Mouse (Mus musculus): Measurements from ENCODE around the gene Esrrg. TPM values are rescaled to one million over a fixed set of nuclear protein-coding genes. Genes with fewer than 3 reads are reported as not detected.

Esrrg gene
- total and polyA plus RNA-seq, 3 experiments: 0.05 TPM; not detected in 2

DNA sequence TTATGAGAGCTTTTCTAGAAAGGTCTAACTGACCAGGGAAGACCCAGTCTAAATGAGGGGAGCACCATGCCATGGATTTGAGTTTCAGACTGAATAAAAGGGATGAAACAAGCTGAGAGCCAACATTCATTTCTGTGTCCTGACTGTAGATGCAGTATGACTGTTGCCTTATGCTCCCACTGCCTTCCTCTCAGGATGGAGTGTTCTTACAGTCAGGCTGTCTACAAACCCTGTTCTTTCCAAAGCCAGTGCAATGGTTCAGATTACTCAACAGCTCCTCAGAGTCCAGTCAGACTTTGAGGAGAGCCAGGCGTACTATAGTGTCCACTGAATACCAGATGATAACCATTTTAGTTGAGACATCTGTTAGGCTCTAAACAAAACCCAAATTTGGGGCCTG, 116.8 kb downstream of the Esrrg start:
- no peak for DNase-seq (ENCODE audit: low spot score)
- Histone ChIP-seq H3K9me3 (replicated peaks) (peaks cover 36% of the 10 kb centered on the region), H3K4me3 (ENCODE audit: low read depth, low read length) (no peak overlapping the region), H3K27me3 (ENCODE audit: insufficient read depth, low read length) (no peaks in the 10 kb centered on the region), H3K36me3 (replicated peaks) (no peaks in the 10 kb centered on the region), H3K4me1 (ENCODE audit: insufficient read depth, low read depth, low read length) (no peaks in the 10 kb centered on the region)
- ATAC-seq (ENCODE audit: extremely low read depth, insufficient number of reproducible peaks, low FRiP score, poor library complexity, severe bottlenecking): no peak
- TF ChIP-seq GATA2 (IDR thresholded peaks at IDR 0.05; ENCODE audit: borderline replicate concordance, low read depth, low read length): no peak

DNA sequence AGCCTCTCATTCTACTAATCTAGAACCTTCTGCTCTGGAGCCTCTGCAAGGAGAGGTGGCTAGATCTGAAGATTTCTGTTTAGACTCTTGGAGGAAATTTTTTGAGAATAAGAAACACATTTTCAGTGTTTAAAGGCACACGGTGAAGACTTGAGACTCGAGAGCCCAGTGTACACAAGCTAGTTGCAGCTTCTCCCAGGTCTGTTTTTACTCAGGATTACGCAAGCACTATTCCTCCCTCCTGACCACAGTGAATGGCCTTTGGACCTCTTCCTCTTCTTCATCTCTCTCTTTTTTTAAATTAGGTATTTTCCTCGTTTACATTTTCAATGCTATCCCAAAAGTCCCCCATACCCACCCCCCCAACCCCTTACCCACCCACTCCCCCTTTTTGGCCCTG, 122.6 kb downstream of the Esrrg start:
- ATAC-seq (ENCODE audit: extremely low read depth, insufficient number of reproducible peaks, low FRiP score, poor library complexity, severe bottlenecking) (no peak), DNase-seq (ENCODE audit: low spot score) (no peak)
- no peaks in the 10 kb centered on the region for H3K4me1 ChIP-seq (ENCODE audit: insufficient read depth, low read depth, low read length)
- H3K27me3 ChIP-seq (ENCODE audit: insufficient read depth, low read length): no peaks in the 10 kb centered on the region
- no peaks in the 10 kb centered on the region for H3K36me3 ChIP-seq (replicated peaks)
- H3K9me3 ChIP-seq (replicated peaks): peaks cover 36% of the 10 kb centered on the region
- TF ChIP-seq TAL1 (conservative IDR thresholded peaks at IDR 0.05; ENCODE audit: low read depth, low read length) (no peak), GATA1 (IDR thresholded peaks at IDR 0.05; ENCODE audit: borderline replicate concordance, low read length) (no peak), POLR2AphosphoS5 (IDR thresholded peaks at IDR 0.05; ENCODE audit: insufficient replicate concordance, low read depth, low read length) (no peak), GATA2 (IDR thresholded peaks at IDR 0.05; ENCODE audit: borderline replicate concordance, low read depth, low read length) (no peak), CTCF (IDR thresholded peaks at IDR 0.05; ENCODE audit: low read depth, low read length) (no peak)
- H3K4me3 ChIP-seq (ENCODE audit: low read depth, low read length): no peak overlapping the region

DNA sequence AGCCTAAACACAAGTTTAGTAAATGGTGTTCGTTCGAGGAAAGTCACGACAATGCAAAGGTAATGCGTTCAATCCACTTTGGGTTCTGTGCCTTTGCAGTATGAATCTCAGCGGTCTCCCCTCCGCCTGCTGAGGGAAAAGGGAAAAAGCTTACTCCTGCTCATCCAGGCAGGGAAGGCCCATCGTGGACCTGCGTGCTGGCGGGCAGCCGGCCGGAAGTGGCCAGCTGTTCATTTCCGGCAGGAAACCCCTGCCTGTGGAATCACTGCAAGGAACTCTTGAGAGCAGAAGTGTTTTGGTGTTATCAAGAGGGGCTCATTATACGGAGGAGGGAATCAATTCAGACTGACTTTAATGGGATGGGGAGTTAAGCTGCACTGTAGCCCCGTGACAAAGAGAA, 127.9 kb downstream of the Esrrg start:
- H3K27me3 ChIP-seq (ENCODE audit: insufficient read depth, low read length): no peaks in the 10 kb centered on the region
- no peaks in the 10 kb centered on the region for H3K36me3 ChIP-seq (replicated peaks)
- H3K4me3 ChIP-seq (ENCODE audit: low read depth, low read length): no peak overlapping the region
- no peak for DNase-seq (ENCODE audit: low spot score)
- H3K4me1 ChIP-seq (ENCODE audit: insufficient read depth, low read depth, low read length): no peaks in the 10 kb centered on the region
- no peak for TF ChIP-seq GATA2 (IDR thresholded peaks at IDR 0.05; ENCODE audit: borderline replicate concordance, low read depth, low read length)
- TF ChIP-seq GATA1 (IDR thresholded peaks at IDR 0.05; ENCODE audit: borderline replicate concordance, low read length): no peak
- TF ChIP-seq POLR2AphosphoS5 (IDR thresholded peaks at IDR 0.05; ENCODE audit: insufficient replicate concordance, low read depth, low read length): no peak
- TF ChIP-seq TAL1 (conservative IDR thresholded peaks at IDR 0.05; ENCODE audit: low read depth, low read length): no peak
- no peak for TF ChIP-seq CTCF (IDR thresholded peaks at IDR 0.05; ENCODE audit: low read depth, low read length)
- peaks cover 58% of the 10 kb centered on the region for H3K9me3 ChIP-seq (replicated peaks)
- no peak for ATAC-seq (ENCODE audit: extremely low read depth, insufficient number of reproducible peaks, low FRiP score, poor library complexity, severe bottlenecking)

DNA sequence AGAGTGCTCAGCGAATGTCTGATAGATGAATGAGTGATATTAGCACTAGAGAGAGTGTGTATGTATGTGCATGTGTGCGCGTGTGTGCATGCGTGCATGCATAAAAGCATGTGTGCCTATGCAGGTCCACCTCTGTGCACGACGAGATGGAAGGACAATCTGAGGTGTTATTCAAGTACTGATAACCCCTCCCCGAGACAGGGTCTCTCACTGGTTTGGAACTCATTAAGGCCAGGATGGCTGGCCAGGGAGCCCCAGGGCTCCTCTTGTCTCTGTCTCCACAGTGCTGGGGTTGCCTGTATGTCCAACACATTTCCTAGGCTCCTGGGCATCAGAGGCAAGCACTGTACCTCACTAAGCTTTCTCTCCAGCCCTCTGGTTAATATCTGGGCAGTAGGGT, 128.7 kb downstream of the Esrrg start:
- Histone ChIP-seq H3K9me3 (replicated peaks) (peaks cover 60% of the 10 kb centered on the region), H3K27me3 (ENCODE audit: insufficient read depth, low read length) (no peaks in the 10 kb centered on the region), H3K36me3 (replicated peaks) (no peaks in the 10 kb centered on the region), H3K4me3 (ENCODE audit: low read depth, low read length) (no peak overlapping the region), H3K4me1 (ENCODE audit: insufficient read depth, low read depth, low read length) (no peaks in the 10 kb centered on the region)
- ATAC-seq (ENCODE audit: extremely low read depth, insufficient number of reproducible peaks, low FRiP score, poor library complexity, severe bottlenecking): no peak
- TF ChIP-seq GATA2 (IDR thresholded peaks at IDR 0.05; ENCODE audit: borderline replicate concordance, low read depth, low read length): no peak
- no peak for DNase-seq (ENCODE audit: low spot score)

DNA sequence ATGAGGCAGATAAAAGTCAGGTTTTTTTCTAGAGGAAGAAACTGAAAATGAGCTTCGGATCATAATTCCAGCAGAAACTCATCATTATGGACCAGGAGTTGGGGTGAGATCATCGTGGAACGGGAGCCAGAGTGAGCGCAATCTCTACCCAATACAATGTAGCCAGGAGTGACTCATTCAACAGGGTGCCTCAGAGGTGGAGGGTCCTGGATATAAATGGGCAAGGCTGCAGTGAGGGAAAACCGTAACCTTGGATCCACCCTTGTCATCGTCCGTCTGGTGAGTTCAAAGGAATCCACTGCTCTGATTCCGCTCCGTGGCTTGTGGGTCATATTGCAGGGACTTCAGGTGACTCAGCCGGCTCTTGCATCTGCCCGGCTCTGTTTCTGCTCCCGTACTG, 131.9 kb downstream of the Esrrg start:
- ATAC-seq (ENCODE audit: extremely low read depth, insufficient number of reproducible peaks, low FRiP score, poor library complexity, severe bottlenecking) (no peak), DNase-seq (ENCODE audit: low spot score) (no peak)
- no peaks in the 10 kb centered on the region for H3K36me3 ChIP-seq (replicated peaks)
- TF ChIP-seq TAL1 (conservative IDR thresholded peaks at IDR 0.05; ENCODE audit: low read depth, low read length) (no peak), CTCF (IDR thresholded peaks at IDR 0.05; ENCODE audit: low read depth, low read length) (no peak), GATA1 (IDR thresholded peaks at IDR 0.05; ENCODE audit: borderline replicate concordance, low read length) (no peak), GATA2 (IDR thresholded peaks at IDR 0.05; ENCODE audit: borderline replicate concordance, low read depth, low read length) (no peak), POLR2AphosphoS5 (IDR thresholded peaks at IDR 0.05; ENCODE audit: insufficient replicate concordance, low read depth, low read length) (no peak)
- H3K4me1 ChIP-seq (ENCODE audit: insufficient read depth, low read depth, low read length): no peaks in the 10 kb centered on the region
- H3K27me3 ChIP-seq (ENCODE audit: insufficient read depth, low read length): no peaks in the 10 kb centered on the region
- H3K4me3 ChIP-seq (ENCODE audit: low read depth, low read length): no peak overlapping the region
- H3K9me3 ChIP-seq (replicated peaks): peaks cover 59% of the 10 kb centered on the region

DNA sequence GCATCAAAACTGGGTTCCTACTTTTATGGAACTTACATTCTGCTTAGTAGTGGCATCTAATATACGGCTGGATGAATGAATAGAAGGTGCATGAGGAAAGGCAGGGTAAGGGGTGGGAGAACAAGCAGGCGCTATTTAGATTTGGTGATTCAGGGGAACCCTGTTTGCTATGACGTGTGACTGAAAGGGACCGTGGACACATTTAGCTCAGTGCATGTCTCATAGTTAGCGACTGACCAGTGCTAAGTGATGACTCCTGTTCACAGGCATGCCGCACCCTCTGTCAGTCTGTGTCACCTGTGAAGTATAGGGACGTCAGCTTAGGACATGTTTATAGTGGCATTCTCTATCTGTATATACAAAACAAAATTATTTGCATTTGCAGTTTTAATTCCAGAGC, 132.7 kb downstream of the Esrrg start:
- DNase-seq (ENCODE audit: low spot score) (no peak), ATAC-seq (ENCODE audit: extremely low read depth, insufficient number of reproducible peaks, low FRiP score, poor library complexity, severe bottlenecking) (no peak)
- TF ChIP-seq POLR2AphosphoS5 (IDR thresholded peaks at IDR 0.05; ENCODE audit: insufficient replicate concordance, low read depth, low read length) (no peak), CTCF (IDR thresholded peaks at IDR 0.05; ENCODE audit: low read depth, low read length) (no peak), GATA2 (IDR thresholded peaks at IDR 0.05; ENCODE audit: borderline replicate concordance, low read depth, low read length) (no peak), TAL1 (conservative IDR thresholded peaks at IDR 0.05; ENCODE audit: low read depth, low read length) (no peak), GATA1 (IDR thresholded peaks at IDR 0.05; ENCODE audit: borderline replicate concordance, low read length) (no peak)
- no peaks in the 10 kb centered on the region for H3K4me1 ChIP-seq (ENCODE audit: insufficient read depth, low read depth, low read length)
- H3K4me3 ChIP-seq (ENCODE audit: low read depth, low read length): no peak overlapping the region
- no peaks in the 10 kb centered on the region for H3K27me3 ChIP-seq (ENCODE audit: insufficient read depth, low read length)
- peaks cover 55% of the 10 kb centered on the region for H3K9me3 ChIP-seq (replicated peaks)
- H3K36me3 ChIP-seq (replicated peaks): no peaks in the 10 kb centered on the region

DNA sequence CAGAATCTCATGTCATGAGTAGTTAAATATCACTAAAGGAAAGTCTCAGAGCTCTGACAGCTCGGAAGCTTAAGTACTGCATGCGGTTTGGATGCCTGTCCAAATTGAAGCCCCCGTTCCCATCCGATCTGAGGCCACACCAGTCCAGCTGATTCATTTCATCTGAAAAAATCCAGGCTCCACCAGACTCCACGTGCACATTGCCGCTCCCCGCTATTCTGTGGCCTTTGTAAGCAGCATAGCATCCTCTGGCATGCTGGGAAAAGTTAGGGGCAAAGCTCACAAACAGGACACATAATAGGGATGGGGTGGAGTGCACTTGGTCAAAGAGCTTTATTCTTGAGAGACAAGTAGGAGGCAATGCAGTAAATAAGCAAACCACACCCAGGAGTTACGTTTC, 133.5 kb downstream of the Esrrg start:
- Histone ChIP-seq H3K4me1 (ENCODE audit: insufficient read depth, low read depth, low read length) (no peaks in the 10 kb centered on the region), H3K4me3 (ENCODE audit: low read depth, low read length) (no peak overlapping the region), H3K36me3 (replicated peaks) (no peaks in the 10 kb centered on the region), H3K27me3 (ENCODE audit: insufficient read depth, low read length) (no peaks in the 10 kb centered on the region), H3K9me3 (replicated peaks) (peaks cover 53% of the 10 kb centered on the region)
- ATAC-seq (ENCODE audit: extremely low read depth, insufficient number of reproducible peaks, low FRiP score, poor library complexity, severe bottlenecking): no peak
- no peak for DNase-seq (ENCODE audit: low spot score)
- no peak for TF ChIP-seq POLR2AphosphoS5 (IDR thresholded peaks at IDR 0.05; ENCODE audit: insufficient replicate concordance, low read depth, low read length)
- TF ChIP-seq GATA1 (IDR thresholded peaks at IDR 0.05; ENCODE audit: borderline replicate concordance, low read length): no peak
- no peak for TF ChIP-seq GATA2 (IDR thresholded peaks at IDR 0.05; ENCODE audit: borderline replicate concordance, low read depth, low read length)
- no peak for TF ChIP-seq CTCF (IDR thresholded peaks at IDR 0.05; ENCODE audit: low read depth, low read length)
- TF ChIP-seq TAL1 (conservative IDR thresholded peaks at IDR 0.05; ENCODE audit: low read depth, low read length): no peak
